Mouse (Mus musculus): ENCODE data around the gene Slc6a19.
A peak's percentile ranks its signal among the peaks of the same experiment; 100 is the strongest.

The Slc6a19 gene

DNA sequence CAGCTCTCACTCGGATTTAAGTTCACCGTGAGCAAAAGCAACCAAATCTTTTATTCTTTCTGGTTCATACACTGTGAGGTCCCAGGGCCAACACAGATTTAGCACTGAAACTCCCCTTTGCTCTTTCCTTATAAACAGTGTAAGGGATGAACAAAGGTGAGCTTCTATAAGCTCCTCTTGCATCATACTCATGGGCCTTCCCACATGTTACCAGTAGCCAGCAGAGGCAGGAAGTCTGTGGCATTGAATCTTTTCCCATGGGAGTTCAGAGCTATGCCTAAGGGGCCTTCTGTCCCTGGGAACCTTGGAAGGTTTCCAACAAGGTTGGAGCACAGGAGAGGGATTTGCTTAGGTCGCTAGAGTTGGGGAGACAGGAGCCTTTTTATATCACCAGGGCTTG, 7.6 kb upstream of the Slc6a19 start:
- no peak for DNase-seq (ENCODE audit: low read depth)

DNA sequence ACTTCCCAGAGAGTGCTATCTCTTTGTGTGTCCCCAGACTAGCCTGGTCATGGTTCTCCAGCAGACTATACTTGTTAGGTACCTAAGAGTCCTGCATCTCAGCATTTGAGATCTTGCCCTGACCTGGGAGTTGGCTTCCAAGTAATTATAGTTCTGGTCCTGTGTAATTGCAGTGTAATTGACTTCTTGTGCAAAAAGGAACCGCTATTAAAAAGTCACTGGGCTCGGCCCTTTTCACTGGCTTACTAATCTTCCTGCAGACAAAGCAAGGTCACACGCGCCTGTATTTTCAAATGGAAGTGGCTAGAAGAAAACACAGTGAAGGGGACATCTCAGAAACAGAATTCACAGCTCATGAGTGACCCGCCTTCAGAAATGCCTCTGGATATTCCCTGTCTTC, 7.1 kb upstream of the Slc6a19 start:
- no peak for DNase-seq (ENCODE audit: low read depth)

DNA sequence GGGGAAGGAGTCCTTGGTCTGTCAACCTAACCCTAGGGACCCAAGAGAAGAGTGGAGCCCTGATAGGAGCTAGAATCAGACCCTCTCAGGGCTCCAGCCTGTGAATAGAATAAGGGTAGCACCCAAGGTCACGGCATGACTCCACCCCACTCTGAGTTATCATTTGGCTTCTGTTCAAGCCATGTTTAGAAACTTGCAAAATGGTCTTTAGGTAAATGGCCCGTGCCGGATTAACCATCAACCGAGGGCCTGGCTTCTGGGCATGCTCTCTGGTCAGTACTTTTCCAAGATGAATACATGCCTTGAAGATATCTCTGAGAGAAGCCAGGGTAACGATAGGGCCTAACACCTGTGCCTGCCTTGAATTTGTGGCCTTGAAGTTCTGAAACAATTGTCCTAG, 6.6 kb upstream of the Slc6a19 start:
- DNase-seq (ENCODE audit: low read depth), result no peak

DNA sequence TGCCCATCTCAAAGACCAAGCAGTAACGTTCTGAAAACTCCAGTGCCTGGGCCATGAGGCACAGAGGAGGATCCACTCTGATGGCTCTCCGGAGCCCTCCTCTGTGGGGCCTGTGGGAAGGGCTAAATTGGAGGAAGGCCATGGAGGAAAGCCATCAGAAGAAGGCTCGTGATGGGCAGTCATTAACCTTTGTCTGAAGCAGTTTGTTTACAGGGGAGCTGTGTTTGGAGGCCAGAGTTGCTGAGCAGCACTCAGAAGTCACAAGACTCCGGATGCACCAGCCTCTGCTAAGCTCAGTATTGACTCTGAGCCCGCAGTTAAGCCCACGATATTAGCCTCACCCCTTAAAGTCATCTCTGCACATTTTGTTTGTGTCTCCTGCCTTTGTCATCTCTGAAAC, 4.8 kb upstream of the Slc6a19 start:
- no peak for DNase-seq (ENCODE audit: low read depth)

DNA sequence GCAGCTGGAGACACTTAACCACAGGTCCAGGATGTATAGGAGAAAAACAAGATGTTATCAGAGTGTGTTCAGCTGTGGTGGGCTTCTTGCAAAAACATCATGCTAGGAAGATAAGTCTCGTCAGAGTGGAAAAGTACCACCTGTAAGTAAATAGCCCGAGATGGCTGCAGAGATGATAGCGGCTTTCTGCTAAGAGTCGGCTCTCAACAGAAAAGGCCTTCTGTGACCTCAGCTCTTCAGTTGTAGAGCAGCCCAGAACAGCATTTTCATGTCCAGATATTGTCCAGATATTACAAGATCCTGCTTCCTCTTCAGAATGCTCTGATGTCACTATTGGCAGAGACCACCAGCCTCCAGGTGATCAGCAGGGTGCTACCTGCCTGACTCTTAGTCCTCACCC, 1.2 kb downstream of the Slc6a19 start:
- peak; percentile 66 for DNase-seq (ENCODE audit: low read depth)

DNA sequence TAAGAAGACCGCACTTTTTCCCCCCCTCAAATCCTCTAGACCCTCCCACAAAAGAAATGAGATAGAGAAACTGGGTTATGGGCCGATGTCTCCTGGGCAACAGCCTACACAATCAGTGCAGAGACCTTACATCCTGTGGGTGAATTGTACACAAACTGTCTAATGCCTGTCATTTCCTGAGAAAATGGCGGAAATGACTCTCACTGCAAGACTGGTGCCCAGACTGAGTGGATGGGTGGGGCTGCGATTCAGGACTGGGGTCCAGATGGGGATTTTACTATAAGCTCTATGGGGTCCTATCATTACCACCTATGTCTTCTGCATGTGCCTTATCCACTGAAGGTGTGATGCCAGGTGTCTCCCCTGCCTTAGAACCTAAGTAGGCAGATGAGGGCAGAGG, 1.9 kb downstream of the Slc6a19 start:
- DNase-seq (ENCODE audit: low read depth), result peak; percentile 86

DNA sequence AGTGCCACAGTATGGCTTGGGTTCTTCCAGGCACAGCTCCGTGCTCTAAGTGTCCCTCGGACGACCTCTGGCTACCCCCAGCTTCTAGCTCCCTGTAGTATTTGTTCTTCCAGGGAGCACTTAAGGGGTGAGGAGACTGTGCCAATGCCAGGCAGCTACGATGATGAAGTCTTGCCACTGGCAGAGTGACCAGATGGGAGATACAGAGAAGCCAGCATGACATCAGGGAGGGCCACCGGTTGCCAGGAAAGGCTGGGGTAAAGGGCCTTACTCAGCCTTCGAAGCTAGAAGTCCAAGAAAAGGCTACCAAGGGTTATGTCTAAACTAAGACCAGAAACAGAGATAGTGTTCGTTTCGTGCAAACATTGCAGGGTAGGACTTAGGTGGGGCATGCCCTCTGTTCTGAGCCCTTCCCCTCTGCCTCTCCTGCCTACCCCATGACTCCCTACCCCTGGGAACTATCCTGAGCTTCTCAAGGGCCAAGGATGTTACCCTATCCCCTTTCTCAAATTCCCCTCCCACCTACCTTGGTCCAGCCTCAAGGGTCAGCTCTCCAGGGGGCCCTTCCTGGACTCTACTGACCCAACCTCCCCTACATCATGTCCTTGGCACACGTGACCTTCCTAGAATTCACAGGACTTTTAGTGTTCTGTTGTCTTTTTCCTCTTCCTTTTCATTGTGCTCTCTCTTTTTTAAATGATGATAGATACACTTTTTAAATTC, 3.3 kb downstream of the Slc6a19 start:
- DNase-seq (ENCODE audit: low read depth), result no peak

DNA sequence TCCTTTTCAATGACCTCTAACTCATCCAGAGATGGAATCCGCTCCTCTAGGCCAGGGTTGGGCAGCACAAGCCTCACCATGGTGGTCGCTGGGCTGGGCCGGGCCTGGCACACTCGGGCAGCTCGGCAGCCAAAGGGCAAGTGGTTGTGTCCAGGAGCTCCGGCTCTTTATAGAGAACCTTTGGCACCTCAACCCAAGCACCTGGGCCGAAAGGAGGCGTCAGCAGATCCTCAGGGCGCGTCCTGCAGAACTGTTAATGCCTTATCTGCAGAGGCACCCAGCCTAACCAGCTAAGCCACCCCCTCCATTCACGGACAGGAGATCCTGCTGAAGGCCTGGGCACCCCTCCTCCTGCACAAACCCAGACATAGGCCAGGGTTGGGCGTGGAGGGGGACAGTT, 4.1 kb downstream of the Slc6a19 start:
- DNase-seq (ENCODE audit: low read depth), result no peak

DNA sequence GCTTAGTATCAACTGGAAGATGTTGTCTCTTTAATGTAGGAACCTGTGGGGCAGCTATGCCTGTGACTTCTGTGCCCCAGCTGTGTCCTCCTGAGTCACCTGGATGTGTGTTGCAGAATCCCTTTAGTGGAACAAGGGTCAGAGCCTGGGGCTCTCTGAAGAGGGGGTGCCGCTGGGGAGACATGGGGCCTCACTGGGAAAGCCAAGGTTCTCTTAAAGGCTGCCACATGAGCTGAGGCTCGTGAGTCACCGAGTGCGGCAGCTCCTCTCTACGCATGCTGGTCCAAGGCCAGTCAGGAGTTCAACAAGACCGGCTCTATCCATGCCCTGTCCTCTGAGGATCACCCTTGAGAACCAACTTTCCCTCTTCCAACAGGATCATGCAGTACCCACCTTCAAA, 5.0 kb downstream of the Slc6a19 start:
- no peak for DNase-seq (ENCODE audit: low read depth)

DNA sequence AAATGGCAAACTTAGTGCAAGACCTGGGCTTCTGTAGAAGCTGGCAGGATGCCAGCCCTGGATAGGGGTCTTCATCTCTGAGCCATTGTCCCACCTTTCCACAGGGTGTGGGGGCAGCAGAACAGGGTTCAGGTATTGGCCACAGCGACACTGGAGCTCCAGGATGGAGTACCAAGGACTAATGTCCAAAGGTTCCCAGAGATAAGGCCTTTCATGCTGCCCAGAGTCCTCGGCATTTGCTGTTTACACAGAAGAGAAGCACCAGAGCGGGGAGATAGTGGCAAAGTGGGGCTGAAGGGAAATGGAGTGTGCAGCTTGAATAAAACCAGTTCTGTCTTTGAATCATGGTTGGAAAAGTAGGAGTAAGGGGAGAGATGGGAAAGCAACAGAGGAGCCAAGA, 8.1 kb downstream of the Slc6a19 start:
- no peak for DNase-seq (ENCODE audit: low read depth)

DNA sequence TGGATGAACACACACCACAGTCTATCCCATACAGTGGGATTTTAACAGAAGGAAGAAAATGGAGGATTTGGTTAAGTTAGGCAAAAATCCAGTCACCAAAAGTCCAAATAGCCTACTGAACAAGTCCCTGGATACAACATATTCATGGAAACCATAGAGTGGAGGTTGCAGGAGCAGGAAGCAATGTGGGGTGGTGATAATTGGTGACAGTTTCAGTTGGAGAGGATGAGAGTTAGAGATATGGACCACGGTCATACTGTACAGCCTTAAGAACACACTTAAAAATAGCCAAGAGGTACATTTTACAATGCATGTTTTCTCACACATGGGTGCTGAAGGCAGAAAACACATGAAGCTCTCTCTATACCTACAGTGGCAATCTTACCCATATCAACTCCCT, 9.7 kb downstream of the Slc6a19 start:
- DNase-seq (ENCODE audit: low read depth), result no peak

DNA sequence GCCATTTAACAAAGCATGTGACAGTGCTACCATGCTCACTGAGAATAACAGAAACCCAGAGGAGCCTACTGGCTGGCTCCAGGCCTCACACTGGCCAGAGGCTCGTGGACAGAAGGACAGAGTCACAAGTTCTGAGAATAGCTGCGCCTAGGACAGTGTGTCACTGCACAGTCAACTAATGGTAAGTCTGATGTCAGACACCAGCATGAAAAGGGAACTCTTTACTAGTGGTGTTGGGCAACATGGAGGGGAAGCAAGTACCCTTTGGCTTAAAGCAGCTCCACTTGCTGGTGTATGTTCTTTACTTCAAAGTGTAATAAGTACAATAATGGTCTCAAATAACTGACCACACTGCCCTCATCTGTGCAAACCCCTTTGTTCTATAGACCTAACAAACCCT, 11.3 kb downstream of the Slc6a19 start:
- DNase-seq (ENCODE audit: low read depth), result no peak

DNA sequence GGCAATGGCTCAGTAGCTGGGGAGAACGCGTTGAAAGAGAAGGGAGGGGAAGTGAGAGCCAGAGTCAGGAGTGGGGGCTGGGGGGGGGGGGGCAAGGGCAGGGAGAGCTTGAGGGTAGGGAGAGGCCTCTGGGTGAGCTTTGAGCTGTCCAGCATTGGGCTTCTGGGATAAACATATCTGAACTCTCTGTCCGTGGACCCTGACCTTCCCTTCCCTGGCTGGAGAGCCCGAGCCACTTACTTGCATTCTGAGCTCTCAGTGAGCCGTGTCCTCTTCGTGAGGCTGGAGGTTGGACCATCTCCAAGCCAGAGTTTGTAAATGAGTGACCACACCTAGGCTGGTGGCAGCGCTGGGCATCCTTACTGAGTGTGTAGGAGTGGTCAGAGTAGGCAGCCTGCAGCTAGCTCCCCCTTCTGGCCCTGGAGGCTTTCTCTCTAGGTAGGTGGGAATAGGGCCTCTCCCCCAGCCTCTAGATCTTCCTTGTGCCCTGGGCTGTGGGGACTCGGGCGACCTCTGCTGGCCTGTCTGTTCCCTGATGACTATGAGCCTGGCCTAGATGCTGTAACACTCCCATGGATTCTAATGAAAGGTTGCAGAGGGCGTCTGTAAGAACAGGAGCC, 12.3 kb downstream of the Slc6a19 start:
- peak; percentile 69 for DNase-seq (ENCODE audit: low read depth)

DNA sequence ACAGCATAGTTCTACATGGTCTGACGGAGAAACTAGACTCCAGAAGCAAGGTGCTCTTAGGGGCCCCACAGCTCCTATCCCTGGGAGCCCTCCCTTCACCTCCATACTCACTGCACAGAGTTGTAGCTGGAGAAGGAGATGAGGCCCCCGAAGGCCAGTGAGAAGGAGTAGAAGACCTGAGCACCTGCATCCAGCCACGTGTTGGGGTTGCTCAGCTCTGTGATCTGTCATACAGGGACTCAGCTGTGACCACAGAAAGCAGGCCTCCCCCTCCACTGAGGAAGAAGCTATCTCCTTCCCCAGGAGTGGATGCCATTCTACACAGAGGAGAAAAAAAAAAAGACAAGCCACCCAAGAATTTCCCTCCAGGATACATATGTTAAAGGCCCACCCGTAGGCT, 15.7 kb downstream of the Slc6a19 start:
- no peak for DNase-seq (ENCODE audit: low read depth)

DNA sequence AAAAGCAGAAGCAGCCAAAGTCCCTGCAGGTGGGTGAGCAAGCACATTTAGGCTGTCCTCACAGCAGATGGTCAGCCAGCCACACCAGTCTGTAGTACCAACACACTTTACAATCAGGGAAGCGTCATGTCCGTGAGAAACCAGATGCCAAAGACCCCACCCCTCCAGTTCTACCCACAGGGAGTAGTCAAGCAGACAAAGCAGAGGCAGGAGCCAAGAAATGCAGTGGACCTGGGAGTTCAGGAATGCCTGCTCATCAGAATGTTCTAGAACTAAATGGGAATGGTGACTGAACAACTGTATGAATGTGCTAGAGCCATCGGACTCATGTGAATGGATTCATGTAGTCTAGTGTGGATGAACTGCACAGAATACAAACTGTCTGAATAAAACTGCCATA, 17.1 kb downstream of the Slc6a19 start:
- DNase-seq (ENCODE audit: low read depth), result no peak

DNA sequence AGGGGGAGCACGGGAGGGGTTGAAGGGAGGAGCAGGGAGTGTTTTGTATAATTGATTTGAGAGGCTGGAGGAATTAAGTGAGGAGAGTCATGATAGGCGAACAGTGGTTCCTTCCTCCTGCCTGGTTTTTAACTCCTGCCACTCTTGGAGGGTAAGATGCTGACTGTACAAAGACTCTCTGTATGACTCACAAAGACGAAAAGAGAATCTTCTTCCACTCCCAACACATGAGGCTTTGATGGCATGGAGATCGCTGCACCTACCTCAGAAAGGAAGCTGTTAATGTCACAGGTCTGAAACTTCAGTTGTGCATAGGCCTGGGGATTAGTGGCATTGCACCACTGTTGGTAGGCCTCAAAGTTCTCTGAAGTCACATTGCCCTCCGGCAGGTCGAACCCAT, 19.2 kb downstream of the Slc6a19 start:
- DNase-seq (ENCODE audit: low read depth), result peak; percentile 47

DNA sequence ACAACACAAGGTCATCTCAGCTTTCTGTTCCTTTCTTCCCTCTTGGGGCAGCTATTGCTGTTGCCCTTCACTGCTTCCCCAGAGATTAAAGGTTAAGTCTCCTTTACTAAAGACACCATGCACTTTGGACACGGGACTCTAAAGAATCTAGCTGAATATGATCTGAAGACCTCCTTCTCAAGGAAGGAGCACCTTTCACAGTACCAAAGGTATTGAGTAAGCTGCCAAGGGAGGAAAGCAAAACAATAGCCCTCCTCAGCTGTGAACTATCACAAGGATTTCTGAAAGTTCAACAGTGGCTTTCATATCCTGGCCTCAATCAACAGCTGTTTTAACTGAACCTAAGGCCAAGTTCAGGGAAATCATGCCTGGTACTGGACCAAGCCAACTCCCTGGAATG, 20.3 kb downstream of the Slc6a19 start:
- no peak for DNase-seq (ENCODE audit: low read depth)

DNA sequence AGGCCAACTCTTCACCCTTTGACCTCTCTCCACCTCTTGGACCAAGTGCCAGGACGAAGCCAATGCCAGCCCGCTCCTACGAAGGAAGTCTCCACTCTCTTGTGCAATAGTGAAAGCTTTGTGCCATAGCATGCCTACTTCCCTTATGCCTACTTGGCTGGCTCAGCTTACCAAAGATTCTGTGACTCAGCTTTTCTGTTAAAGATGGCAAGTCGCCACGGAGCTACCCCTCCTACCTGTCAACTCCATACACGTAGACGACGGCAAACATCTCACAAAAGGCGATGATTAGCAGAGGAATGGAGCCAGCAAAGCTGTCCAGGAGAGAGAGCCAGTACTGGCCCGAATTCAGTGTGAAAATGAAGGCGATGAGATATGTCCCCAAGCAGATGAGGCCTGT, 21.0 kb downstream of the Slc6a19 start:
- DNase-seq (ENCODE audit: low read depth), result no peak

DNA sequence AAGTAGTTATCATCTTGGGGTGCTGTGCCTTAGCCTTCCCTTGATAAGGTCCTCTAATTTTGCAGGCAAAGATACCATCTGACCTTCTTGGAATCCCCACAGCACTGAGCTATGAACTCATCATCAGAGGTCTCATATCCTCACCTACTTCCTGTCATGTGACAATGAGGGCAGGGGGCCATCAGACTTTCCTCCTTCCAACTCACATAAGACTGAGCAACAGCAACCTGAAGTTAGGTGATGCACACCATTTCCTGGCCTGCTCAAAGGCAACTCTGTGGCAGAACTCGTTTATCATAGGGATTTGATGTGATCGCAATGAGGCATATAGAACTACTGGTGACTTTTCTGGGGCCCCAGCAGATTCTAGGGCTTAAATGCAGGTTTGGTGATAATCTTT, 22.4 kb downstream of the Slc6a19 start:
- no peak for DNase-seq (ENCODE audit: low read depth)

DNA sequence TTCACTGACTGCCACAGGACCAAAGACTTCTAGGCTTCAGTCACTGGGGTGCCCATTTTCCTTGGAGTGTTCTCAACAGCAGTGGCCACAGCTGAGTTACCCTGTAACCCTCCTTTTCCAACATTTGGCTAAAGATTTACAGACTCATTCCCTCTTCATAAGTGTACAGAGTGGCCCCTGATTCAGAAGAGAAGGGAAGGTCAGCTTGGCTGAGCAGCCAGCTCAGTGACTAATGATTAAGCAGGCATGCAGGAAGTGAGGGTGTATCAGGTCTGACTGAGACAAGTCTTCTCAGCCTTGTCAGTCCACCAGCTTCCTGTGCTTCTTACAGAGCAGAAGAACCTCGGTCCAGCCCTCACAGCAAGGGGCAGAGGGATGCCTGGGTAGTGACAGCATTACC, 24.3 kb downstream of the Slc6a19 start:
- no peak for DNase-seq (ENCODE audit: low read depth)

DNA sequence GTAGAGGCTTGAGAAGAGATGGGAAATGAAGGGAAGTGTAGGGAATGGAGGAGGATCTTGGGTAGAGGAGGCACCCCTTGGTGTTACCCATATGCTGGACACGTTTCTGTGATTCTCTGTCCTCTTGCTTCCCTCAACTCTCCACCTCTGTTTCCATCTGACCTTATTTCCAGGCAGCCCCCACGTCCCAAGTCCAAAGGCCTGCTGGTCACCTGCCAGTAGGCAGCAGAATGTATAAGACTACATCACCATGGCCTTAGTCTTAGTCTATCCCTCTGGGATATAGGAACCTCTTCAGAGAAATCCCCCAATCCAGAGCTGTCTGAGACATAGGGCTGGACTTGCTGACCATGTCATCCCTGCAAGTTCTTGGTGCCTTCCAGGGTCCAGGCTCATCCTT, 25.4 kb downstream of the Slc6a19 start:
- DNase-seq (ENCODE audit: low read depth), result no peak

DNA sequence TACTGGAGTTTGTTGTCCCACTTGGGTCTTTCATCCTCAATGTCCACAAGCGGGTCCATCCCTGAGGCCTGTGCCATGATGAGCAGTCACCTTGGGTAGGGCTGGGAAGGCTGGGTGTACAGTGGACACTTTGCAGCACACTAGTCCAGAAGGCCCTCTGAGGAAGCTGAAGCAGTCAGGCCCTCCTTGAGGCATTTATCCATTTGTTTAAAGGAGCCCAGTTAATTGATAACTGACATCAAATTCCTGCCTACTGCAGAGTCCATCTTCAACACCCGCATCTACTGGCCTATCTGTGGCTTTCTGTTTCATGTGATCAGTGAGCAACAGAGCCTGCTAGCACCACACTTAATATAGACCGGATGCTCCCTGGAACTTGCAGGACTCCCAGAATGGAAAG, 26.8 kb downstream of the Slc6a19 start, which contains the start of gene Slc6a18:
Gene Slc6a18, minus strand, starts transcription at position 171 of the 400 bp plus-strand sequence.
- no peak for DNase-seq (ENCODE audit: low read depth)

DNA sequence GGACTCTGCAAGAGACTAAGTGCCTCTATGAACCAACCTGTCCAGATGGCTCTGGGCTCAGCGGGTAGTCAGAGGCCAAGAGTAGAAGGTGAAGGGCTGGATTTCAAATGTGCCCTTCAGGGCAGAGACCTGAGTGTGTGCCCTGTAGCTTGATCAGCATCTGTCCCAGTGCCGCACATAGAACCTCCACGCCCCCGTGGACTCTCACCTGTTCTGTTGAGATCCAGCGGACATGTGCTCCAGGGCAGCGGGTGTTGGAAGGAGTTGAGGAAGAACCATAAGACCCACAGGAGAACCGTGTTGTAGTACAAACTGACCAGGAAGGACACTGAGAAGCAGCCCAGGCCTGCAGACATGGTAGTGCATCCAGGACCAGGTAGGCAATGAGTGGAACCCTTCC, 29.5 kb downstream of the Slc6a19 start:
- no peak for DNase-seq (ENCODE audit: low read depth)

DNA sequence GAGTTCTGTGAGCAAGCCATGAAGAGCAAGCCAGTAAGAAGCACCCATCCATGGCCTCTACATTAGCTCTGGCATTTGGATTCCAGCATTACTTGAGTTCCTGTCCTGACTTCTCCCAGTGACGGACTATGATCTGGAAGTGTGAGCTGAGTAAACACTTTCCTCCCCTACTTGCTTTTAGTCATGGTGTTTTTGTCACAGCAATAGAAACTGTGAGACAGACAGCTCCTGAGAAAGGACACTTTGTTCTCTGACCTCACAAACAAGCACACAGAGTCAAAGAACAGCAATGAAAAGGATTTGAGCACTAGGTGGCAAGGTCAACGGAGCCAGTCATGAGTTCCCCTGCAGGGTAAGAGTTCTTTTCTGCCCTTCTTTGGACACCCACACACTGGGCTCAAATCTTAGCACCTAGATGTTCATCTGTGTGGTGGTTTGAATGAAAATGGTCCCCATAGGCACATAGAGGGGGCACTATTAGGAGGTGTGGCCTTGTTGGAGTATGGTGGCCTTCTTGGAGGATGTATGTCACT, 44.4 kb downstream of the Slc6a19 start:
- DNase-seq (ENCODE audit: low read depth), result no peak
